Mouse (Mus musculus): Measurements from ENCODE around the gene Uts2. TPM values are rescaled to one million over a fixed set of nuclear protein-coding genes. Genes with fewer than 3 reads are reported as not detected.

Gene Uts2
- total and polyA plus RNA-seq, 3 experiments: not detected

- TF ChIP-seq CTCF (IDR thresholded peaks at IDR 0.05 in 2 of 3, conservative IDR thresholded peaks at IDR 0.05 in 1 of 3; ENCODE audit: control insufficient read depth in 1 of 3, insufficient read depth in 1 of 3, low read depth in 2 of 3, low read length in 3 of 3, poor library complexity in 1 of 3, severe bottlenecking in 1 of 3) (peak; percentile 77 to 83 (median 80)), MAZ (IDR thresholded peaks at IDR 0.05; ENCODE audit: low read depth, low read length) (peak; percentile 14; the same call in 1 of the 2 replicates), KAT2A (conservative IDR thresholded peaks at IDR 0.05; ENCODE audit: low read depth, low read length) (no peak), SIN3A (IDR thresholded peaks at IDR 0.05; ENCODE audit: low read length) (peak; percentile 43; the same call in 1 of the 2 replicates), MAX (IDR thresholded peaks at IDR 0.05; ENCODE audit: low read length) (peak; percentile 64; the same call in 1 of the 2 replicates), SMC3 (IDR thresholded peaks at IDR 0.05; ENCODE audit: low read depth, low read length) (peak; percentile 64), GABPA (IDR thresholded peaks at IDR 0.05; ENCODE audit: low read depth, low read length) (no peak), RAD21 (IDR thresholded peaks at IDR 0.05; ENCODE audit: low read depth, low read length) (peak; percentile 68), MXI1 (IDR thresholded peaks at IDR 0.05; ENCODE audit: low read depth, low read length) (peak; percentile 32; the same call in 1 of the 2 replicates), ETS1 (IDR thresholded peaks at IDR 0.05; ENCODE audit: low read depth, low read length) (no peak), MAFK (IDR thresholded peaks at IDR 0.05; ENCODE audit: borderline replicate concordance, low read depth, low read length) (no peak), E2F4 (IDR thresholded peaks at IDR 0.05; ENCODE audit: borderline replicate concordance, low read depth, low read length) (no peak), ZC3H11A (IDR thresholded peaks at IDR 0.05; ENCODE audit: low read depth, low read length) (peak; percentile 32; the same call in 1 of the 2 replicates), TBP (IDR thresholded peaks at IDR 0.05; ENCODE audit: low read depth, low read length) (0 out of 2 replicates have a peak, but pooled peaks have one; percentile 32), ZMIZ1 (IDR thresholded peaks at IDR 0.05; ENCODE audit: low read depth, low read length) (no peak), NRF1 (IDR thresholded peaks at IDR 0.05; ENCODE audit: insufficient read depth, low read depth, low read length, poor library complexity, severe bottlenecking) (no peak), USF1 (IDR thresholded peaks at IDR 0.05; ENCODE audit: low read depth, low read length) (peak; percentile 76), TCF12 (IDR thresholded peaks at IDR 0.05; ENCODE audit: low read depth, low read length) (0 out of 2 replicates have a peak, but pooled peaks have one; percentile 26), ELF1 (IDR thresholded peaks at IDR 0.05; ENCODE audit: low read depth, low read length) (no peak), MYC (IDR thresholded peaks at IDR 0.05; ENCODE audit: low read depth, low read length) (peak; percentile 64)
- Histone ChIP-seq H3K4me3 (ENCODE audit: control insufficient read depth in 1 of 2, insufficient read depth in 1 of 2, low read depth in 2 of 2, low read length in 2 of 2) (peak overlapping the region; percentile 55 to 67), H3K9ac (ENCODE audit: control insufficient read depth, low read depth, low read length, poor library complexity, severe bottlenecking) (peak overlapping the region; percentile 55), H3K27me3 (ENCODE audit: control insufficient read depth in 1 of 2, insufficient read depth in 2 of 2, low read length in 2 of 2) (no peaks in the 10 kb centered on the region; a peak in 1 of 4 replicates), H3K36me3 (ENCODE audit: control insufficient read depth in 1 of 2, insufficient read depth in 2 of 2, low read length in 2 of 2) (no peaks in the 10 kb centered on the region), H3K9me3 (replicated peaks; ENCODE audit: insufficient read depth, low read length) (no peaks in the 10 kb centered on the region), H3K4me1 (ENCODE audit: control insufficient read depth in 1 of 2, insufficient read depth in 2 of 2, low read length in 2 of 2) (no peaks in the 10 kb centered on the region), H3K27ac (ENCODE audit: control insufficient read depth, low read depth, low read length) (0 out of 2 replicates have a peak overlapping the region, but pooled peaks have one; percentile 15), H3K79me2 (ENCODE audit: control insufficient read depth, insufficient read depth, low read length, poor library complexity) (no peaks in the 10 kb centered on the region)
- peak; percentile 90 for DNase-seq (ENCODE audit: low read depth, low spot score)
These were observed 32.0 kb upstream of the Uts2 start for GRCm38 (mm10) chr4:150964635-150965554.
